Mouse (Mus musculus) heart, adult 18-20 months (tissue): ENCODE measurements around the gene Cd300a. TPM values are rescaled to one million over a fixed set of nuclear protein-coding genes. Genes with fewer than 3 reads are reported as not detected.
A peak's percentile ranks its signal among the peaks of the same experiment; 100 is the strongest.

ENCODE experiments used
- DNase-seq, 2 experiments: peaks; one replicate each; pipeline ENCODE4 v3.0.0; 2021 to 2022; ENCODE audit warnings: mixed read lengths in 1 of 2
- long read RNA-seq, 2 experiments: library from polyadenylated mRNA; stranded (forward); transcript quantifications; one replicate each; pipeline ENCODE4 v2.0.0; 2021
- total RNA-seq, 2 experiments: library from RNA; stranded (reverse); gene quantifications; 2 replicates each; pipeline ENCODE4 v1.2.3; 2021

Cd300a gene
- under 1 TPM; 0.62 to 0.98 TPM for total RNA-seq
- long read RNA-seq, experiment 1, full-length matches to known transcripts: 4 of 4 reads
- long read RNA-seq, experiment 1, partial matches to known transcripts: 0 of 4 reads
- long read RNA-seq, experiment 1, other reads (novel, unspliced or antisense): 0 of 4 reads
- long read RNA-seq, experiment 2, full-length matches to known transcripts: 1 of 3 reads
- long read RNA-seq, experiment 2, partial matches to known transcripts: 0 of 3 reads
- long read RNA-seq, experiment 2, other reads (novel, unspliced or antisense): 2 of 3 reads

DNA sequence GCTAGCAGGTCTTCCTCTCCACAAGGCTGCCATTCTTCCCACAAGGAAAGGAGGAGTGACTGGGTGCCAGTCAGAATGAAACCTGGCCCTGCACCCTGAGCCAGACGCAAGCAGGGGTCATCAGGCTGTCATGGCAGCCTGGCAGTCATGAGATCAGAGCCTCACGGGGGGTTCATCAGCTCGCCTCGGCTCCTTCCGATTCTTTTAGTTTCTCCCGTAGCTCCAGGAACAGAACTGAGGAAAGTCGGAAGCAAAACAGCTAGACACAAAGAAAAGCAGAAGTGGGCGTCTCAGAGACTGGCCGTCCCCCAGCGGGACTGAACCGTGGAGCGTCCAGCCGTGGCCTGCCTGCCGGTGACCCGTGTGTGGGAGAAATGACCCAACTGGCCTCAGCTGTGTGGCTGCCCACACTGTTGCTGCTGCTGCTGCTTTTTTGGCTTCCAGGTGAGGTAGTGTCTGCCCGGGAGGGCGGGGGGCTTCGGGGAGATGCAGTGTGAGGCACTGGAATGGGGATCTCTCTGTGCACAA lies at the start of gene Cd300a:
TSS of gene Cd300a (plus strand) at position 51 of the 528 bp plus-strand sequence.
- peak; percentile 38 to 66 for DNase-seq

DNA sequence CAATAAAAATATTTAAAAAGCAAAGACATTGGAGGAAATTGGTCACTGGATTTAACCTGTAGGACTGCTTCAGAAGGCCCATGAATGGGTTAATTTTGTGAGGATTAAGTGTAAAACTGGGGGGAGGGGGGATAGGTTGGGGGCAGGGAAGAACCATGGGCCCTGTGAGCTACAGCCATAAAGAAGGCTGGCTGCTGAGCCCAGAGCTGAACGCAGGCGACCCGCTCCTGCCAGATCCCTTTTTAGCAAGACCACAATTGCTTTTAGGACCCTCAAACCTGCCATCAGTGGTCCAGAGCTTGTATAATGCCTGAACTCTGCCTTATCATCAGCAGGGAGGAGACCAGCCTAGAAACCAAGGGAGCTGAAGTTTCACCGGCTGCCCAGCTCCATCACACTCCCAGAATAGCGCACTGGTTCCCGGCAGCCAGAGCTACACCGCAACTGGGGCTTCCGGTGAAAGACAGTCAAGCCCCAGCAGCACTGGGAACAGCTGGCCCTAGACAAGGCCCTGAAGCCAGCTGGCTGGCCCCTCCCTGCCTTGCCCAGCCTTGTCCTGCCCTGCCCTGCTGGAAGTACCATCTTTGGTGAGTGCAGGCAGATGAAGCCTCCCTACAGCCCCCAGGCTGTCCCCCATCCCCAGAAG lies 45.9 kb upstream of the Cd300a start:
- peak; percentile 38 to 64 for DNase-seq

DNA sequence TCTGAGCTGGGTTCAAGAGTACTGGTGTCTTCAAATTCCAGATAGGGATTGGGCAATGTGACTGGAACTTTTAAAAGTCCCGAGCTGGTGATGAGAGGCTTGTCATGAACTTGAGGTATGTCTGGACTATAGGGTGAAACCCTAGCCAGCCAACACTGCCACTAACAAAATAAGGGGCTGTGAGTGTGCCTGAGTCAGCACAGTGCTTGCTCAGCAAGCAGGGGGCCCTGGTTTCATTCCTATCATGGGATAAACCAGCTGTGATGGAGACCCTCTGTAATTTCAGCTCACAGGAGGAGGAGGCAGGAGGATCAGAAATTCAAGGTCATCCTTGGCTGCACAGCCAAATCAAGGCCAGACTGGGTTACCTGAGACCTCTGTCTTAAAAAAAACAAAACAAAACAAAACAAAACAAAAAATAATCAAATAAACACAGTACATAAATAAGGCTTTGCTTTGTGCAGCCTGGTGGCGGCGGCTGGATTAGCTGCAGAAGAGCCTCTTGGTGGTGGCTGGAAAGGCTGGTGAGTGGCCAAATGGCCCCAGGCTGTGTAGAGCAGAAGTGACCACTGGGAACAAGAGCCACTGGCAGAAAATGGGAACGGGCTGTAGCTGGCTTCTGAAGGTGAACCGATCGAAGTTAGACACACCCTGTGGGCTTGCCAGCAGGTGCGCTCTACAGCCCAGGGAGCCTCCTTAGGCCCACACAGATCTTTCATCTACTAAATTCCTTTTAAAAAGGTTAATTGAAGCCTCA lies 45.2 kb upstream of the Cd300a start:
- no peak for DNase-seq

DNA sequence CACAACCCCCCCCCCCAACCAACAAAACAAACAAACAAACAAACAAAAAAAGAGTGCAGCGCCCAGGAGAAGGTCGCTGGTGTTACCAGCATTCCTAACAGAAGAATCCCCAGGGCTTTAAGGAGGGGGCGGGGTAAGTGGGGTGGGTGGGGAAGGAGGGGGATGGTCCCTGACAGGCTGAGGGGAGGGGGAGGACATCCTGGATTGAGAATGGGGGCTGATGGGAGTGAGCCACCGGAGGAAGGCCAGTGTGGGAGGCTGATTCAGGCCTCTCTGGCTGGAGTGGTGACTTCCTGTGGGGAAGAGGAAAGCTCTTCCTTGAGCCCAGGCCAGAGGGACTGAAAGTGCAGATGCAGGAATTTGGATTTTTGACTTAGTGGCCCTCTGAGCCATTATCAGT lies 43.5 kb upstream of the Cd300a start:
- no peak for DNase-seq

DNA sequence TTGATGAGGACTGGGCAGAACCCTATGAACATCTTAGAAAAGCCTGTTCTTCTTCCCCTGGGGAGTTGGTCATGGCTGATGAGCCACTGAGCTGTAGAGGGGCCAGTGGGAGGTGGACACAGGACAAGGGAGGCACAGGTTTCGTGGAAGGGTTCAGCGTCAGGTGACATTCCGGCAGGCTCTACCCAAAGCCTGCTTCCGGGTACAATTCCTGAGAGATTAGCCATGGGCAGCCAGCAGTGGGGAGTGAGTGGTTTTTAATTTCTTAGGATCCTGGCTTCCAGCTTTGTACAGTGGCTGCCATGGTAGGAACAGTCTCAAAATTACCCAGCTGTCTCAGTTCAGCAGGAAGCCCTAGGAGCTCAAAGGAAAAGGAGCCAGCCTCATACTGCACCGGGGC lies 42.8 kb upstream of the Cd300a start:
- DNase-seq: no peak

GRCm38 (mm10) chr11:114849572-114849971 lies 40.3 kb upstream of the Cd300a start:
- no peak for DNase-seq

DNA sequence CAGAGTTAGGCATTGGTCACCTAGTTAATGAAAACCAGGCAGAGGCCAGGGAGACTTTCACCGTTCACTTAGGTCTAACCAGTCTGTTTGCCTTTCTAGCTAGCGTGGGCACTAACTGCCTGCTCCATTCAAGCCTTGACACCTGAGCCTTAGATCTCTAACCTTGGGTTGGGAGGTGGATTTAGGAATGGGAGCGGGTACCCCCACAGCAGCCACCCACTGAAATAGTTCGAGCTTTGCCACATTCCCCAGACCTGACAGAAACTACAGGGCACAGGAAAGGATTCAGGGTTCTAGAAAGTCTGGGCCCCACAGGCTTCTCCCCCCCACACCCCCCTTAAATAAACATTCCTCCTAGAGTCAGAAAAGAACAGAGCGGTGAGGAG lies 39.8 kb upstream of the Cd300a start:
- no peak for DNase-seq

GRCm38 (mm10) chr11:114850452-114851268 lies 39.2 kb upstream of the Cd300a start, which contains the start of gene Gprc5c:
TSS of gene Gprc5c (plus strand) at chr11:114851152.
- peak; percentile 75 to 80 for DNase-seq

GRCm38 (mm10) chr11:114851269-114851607 lies 38.6 kb upstream of the Cd300a start:
- DNase-seq: no peak

DNA sequence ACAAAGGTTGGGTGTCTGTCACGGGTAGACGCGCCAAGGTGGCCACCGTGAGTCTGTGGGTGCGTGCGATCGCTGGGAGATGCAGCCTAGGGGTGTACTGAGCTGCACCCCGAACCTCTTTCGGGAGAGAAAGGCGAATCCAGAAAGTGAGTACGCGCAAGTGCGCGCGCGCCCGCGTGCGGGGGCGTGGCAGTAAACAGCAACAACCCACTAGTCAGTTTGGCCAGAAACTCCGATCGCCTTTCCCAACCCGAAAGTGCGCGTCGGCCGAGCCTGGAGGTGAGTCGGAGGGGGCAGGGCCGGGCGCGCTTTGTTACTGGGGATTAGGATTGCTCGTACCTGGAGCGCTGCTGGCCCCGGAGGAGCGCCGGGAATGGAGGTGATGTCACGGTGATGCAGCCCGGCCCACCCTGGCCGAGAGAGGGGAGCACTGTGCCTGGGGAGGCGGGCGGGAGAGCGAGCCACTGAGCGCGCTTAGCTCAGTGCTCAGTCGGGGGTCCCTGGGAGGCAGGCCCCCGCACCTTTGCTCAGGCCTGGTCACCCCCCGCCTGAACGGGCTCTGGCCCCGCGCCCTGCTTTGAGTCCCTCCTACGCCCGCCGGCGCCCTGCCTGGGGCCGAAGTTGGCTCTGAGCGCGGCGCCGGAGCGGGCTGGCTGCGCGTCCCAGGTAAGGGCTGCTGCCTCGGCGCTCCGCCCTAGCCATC lies 38.1 kb upstream of the Cd300a start:
- peak; percentile 76 to 86 for DNase-seq

DNA sequence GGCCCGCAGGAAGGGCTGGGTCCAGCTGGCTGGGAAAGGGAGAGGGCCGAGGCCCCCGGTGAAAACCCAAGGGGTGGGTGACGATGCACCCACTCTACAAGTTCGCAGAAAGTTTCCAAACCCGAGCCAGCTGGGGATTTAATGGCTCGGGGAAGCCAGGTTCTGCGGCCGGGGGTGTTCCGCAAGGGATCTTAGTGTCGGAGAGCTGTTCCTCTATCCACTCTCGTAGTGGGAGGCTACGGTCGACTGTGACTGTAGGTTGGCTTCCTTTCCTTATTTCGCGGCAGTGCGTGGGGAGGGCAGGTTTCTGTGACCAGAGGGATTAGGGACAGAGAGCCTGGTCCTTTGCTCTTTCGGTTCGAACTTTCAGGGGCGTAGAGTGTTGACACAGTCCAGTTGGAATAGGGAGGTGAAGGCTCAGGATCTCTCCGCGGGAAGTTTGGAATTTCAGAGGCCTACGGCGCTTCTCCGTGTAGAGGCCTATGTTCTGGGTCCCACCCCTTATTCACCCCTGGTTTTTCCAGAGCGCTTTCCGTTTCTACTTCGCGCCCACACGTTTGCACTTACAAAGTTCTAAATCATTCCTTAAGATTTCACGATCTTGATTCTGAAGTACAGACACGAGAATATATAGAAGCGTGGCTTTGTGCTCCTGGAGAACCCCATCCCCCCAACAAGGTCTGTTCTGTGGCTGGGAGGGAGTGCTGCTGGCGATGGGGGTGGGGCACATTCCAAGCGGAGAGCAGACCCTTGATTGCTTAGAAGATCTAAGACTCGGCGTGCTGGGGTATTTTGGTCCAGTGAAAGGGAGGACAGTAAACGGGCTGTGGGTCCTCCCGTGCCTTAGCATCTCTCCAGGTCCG lies 37.3 kb upstream of the Cd300a start:
- peak in 1 of 2 experiments; percentile 52 for DNase-seq

DNA sequence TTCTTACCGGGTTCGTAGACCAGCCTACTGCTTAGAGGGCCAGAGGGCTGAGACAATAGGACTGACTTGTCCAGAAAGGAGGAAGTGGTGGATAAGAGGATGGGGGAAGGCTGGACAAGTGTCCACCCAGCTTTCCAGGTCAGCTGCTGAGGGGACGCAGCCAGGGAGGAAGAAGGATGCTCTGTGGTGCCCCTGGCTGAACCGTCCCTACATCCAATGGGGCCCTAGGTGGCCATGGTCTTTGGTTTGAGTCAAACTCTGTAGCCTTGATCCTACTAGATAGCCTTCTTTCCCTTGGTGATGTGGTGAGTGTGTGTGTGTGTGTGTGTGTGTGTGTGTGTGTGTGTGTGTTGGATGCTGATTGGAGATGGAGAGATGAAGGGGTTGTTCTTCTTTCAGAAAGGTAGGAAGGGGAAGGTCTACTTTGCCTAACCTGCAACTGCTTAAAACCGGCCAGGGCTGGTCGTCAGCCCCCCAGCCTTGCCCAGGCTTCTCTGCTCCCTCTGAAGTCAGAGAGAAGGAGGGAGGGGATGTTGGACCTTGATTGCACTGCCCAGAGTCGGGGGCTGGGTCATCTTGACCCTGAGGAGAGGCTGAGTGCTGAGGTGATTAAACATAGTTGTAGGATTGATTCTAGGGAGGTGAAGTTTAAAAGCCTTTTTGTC lies 36.5 kb upstream of the Cd300a start:
- DNase-seq: no peak

GRCm38 (mm10) chr11:114854581-114854980 lies 35.3 kb upstream of the Cd300a start:
- DNase-seq: no peak

- DNase-seq: no peak
These were observed 33.7 kb upstream of the Cd300a start for GRCm38 (mm10) chr11:114856125-114856524.

DNA sequence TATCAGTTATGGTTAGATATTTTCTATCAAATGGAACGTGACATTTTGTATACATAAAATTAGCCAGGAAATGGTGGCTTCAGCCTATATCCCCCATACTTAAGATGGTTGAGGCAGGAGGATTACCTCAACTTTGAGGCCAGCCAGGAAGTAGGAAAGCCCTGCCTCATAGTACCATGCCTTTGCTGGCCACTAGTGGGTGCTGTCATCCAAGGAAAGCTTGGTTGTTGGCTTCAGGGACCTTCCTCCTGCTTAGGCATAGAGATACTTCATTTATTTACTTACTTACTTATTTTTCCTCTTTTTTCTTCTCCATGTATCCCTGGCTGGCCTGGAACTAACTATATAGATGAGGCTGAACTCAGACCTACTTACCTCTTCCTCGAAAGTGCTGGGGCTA lies 31.2 kb upstream of the Cd300a start:
- DNase-seq: peak in 1 of 2 experiments; percentile 40

GRCm38 (mm10) chr11:114861057-114861456 lies 28.8 kb upstream of the Cd300a start:
- DNase-seq: no peak

- no peak for DNase-seq
These were observed 27.2 kb upstream of the Cd300a start for GRCm38 (mm10) chr11:114862687-114863086.

DNA sequence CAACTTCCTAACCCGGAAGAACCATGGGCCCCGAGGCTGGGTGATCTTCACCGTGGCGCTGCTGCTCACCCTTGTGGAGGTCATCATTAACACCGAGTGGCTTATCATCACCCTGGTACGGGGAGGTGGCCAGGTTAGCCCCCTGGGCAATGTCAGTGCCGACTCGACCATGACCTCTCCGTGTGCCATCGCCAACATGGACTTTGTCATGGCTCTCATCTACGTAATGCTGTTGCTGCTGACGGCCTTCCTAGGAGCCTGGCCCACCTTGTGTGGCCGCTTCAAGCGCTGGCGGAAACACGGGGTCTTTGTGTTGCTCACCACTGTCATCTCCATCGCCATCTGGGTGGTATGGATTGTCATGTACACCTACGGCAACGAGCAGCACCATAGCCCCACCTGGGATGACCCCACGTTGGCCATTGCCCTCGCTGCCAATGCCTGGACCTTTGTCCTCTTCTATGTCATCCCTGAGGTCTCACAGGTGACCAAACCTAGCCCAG lies 25.9 kb upstream of the Cd300a start:
- DNase-seq: no peak

DNA sequence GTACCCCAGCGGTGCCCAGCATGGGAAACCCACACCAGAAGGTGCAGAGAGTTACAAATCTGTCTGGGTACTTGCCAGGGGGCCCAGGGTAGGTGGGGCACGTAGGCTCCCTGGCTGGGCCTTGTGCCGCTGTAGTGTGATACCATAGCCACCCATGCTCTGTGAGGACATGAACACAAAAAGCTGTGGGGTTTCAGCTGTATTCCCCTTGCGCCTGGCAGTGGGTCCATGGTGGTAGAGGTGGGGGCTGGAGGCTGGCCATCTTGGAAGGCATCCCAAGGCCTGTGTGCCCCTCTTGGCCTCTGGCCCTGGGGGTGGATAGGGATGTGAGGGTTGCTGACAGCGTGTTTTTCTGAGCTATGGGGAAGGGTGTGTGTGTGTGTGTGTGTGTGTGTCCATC lies 23.8 kb upstream of the Cd300a start:
- DNase-seq: peak in 1 of 2 experiments; percentile 37
